Mouse (Mus musculus) thymus, postnatal 25 days (tissue): ENCODE measurements around the gene Nob1.

Experiments used
- DNase-seq: peaks from one replicate; pipeline ENCODE4 v3.0.0; 2022

Gene Nob1

GRCm38 (mm10) chr8:107385063-107385462 lies 39.8 kb downstream of the Nob1 start:
- DNase-seq = no peak

GRCm38 (mm10) chr8:107384651-107385050 lies 40.2 kb downstream of the Nob1 start:
- no peak for DNase-seq

- no peak for DNase-seq
Observed at GRCm38 (mm10) chr8:107382898-107383297, 42.0 kb downstream of the Nob1 start.

GRCm38 (mm10) chr8:107381666-107382065 lies 43.2 kb downstream of the Nob1 start:
- no peak for DNase-seq

- DNase-seq = no peak
Observed at GRCm38 (mm10) chr8:107380734-107381133, 44.1 kb downstream of the Nob1 start.

- DNase-seq = no peak
Observed at GRCm38 (mm10) chr8:107377346-107377745, 47.5 kb downstream of the Nob1 start.

GRCm38 (mm10) chr8:107370311-107370710 lies 54.5 kb downstream of the Nob1 start:
- DNase-seq = no peak
